Mouse (Mus musculus): Measurements from ENCODE around the gene Gm28043. TPM values are rescaled to one million over a fixed set of nuclear protein-coding genes. Genes with fewer than 3 reads are reported as not detected.
"Not testable (repeated sequence)": the region's sequence is repeated elsewhere in the genome, so short reads cannot be mapped to it uniquely, and the experiment has no call there.

Gene Gm28043
- total RNA-seq, 2 experiments from 2014 or later = 5.3 to 5.8 TPM

DNA sequence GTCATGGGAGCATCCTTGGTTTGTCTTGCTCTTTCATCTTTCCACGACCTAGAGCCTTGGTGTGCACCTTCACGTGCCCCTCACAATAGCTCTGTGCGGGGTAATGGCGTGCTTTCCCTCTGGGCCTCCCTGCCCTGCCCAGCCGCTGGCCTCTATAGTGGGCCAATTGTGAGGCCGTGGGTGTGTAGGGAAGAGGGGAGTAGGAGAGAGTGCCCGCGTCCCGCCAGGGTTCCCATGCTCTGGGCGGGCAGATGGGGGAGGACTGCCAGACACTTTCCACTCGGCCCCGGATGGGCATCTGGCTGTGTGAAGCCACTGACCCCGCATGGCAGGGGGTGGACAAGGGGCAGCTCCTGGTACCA is 17.9 kb upstream of the Gm28043 start:
- no peak for DNase-seq (ENCODE audit: low spot score in 2 of 2)
- H3K27ac ChIP-seq = no peak overlapping the region
- TF ChIP-seq CTCF (conservative IDR thresholded peaks at IDR 0.05) = no peak
- H3K4me3 ChIP-seq = no peak overlapping the region

DNA sequence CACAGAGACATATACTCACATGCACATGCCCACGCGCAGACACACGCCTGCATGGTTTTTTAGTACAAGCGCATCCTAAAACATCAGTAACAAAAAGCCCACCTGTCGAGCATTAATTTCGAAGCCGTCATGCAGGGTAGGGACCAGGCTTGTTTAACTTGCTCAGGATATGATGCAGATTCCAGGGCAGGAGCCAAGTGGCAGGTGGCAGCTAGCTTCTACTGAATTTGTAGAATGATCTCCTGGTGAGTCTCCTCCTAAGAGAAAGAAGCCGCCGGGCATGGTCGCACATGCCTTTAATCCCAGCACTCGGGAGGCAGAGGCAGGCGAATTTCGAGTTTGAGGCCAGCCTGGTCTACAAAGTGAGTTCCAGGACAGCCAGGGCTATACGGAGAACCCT is 15.6 kb upstream of the Gm28043 start:
- no peak for DNase-seq (ENCODE audit: low spot score in 2 of 2)
- no peak for TF ChIP-seq CTCF (conservative IDR thresholded peaks at IDR 0.05)
- no peak overlapping the region for H3K4me3 ChIP-seq

GRCm38 (mm10) chr17:29599537-29599936 is 15.1 kb upstream of the Gm28043 start:
- H3K4me3 ChIP-seq = no peak overlapping the region
- no peak for TF ChIP-seq CTCF (conservative IDR thresholded peaks at IDR 0.05)
- no peak for DNase-seq (ENCODE audit: low spot score in 2 of 2)
- H3K27ac ChIP-seq = no peak overlapping the region

More for the DNA sequence above, 15.6 kb upstream of the Gm28043 start:
- H3K27ac ChIP-seq = no peak overlapping the region

GRCm38 (mm10) chr17:29601391-29601790 is 13.3 kb upstream of the Gm28043 start:
- Histone ChIP-seq H3K27ac (no peak overlapping the region), H3K4me3 (no peak overlapping the region)
- no peak for DNase-seq (ENCODE audit: low spot score in 2 of 2)
- no peak for TF ChIP-seq CTCF (conservative IDR thresholded peaks at IDR 0.05)

DNA sequence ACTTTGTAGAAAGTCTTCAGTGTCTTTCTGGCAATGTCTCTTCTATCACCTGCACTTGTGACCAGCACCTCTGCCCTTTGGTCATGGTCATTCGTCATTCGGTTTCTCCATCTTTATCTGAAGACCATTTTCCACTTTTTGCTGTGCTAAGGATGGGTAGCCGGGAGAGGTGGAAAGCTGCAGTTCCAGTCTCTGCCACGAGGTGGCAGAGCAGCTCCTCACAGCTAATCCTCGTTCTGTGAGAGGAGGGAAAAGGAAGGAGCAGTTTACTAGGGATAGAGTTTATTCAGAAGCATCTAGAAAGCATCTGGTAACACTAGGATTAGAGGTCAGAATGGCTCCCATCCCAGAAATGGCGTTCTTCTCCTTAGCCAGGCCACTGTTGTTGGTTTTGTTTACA is 11.4 kb upstream of the Gm28043 start:
- Histone ChIP-seq H3K27ac (no peak overlapping the region), H3K4me3 (no peak overlapping the region)
- DNase-seq (ENCODE audit: low spot score in 2 of 2) = peak; percentile 74 to 92
- TF ChIP-seq CTCF (conservative IDR thresholded peaks at IDR 0.05) = peak; percentile 98

GRCm38 (mm10) chr17:29613453-29613852 is 1.2 kb upstream of the Gm28043 start:
- TF ChIP-seq CTCF (conservative IDR thresholded peaks at IDR 0.05) = peak; percentile 71
- DNase-seq (ENCODE audit: low spot score in 2 of 2) = not testable (repeated sequence)

GRCm38 (mm10) chr17:29615024-29615551 is 412 bp downstream of the Gm28043 start:
- DNase-seq (ENCODE audit: low spot score in 2 of 2) = no peak
- Histone ChIP-seq H3K4me3 (peak overlapping the region; percentile 84), H3K27ac (peak overlapping the region; percentile 94)
- no peak for TF ChIP-seq CTCF (conservative IDR thresholded peaks at IDR 0.05)

More at GRCm38 (mm10) chr17:29613453-29613852, 1.2 kb upstream of the Gm28043 start:
- H3K27ac ChIP-seq, H3K4me3 ChIP-seq: not testable (repeated sequence)

DNA sequence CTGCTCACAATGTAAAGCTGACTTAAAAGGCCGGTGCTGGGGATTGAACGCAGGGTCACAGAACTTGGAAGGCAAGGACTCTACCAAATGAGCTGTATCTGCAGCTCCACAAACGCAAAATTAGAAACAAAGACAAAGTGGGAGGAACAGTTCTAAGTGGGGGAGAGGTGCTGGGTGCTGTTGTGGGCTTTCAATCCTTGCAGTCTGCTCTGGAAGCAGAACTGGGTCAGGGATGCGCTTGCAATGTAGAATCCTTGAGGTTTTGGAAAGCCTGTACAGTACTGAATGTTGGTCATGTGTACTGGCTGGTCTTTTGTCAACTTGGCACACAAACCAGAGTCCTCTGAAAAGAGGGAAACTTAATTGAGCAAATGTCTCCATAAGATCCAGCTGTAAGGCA is 940 bp downstream of the Gm28043 start:
- Histone ChIP-seq H3K4me3 (peak overlapping the region; percentile 84), H3K27ac (peak overlapping the region; percentile 94)
- DNase-seq (ENCODE audit: low spot score in 2 of 2) = no peak
- TF ChIP-seq CTCF (conservative IDR thresholded peaks at IDR 0.05) = no peak

DNA sequence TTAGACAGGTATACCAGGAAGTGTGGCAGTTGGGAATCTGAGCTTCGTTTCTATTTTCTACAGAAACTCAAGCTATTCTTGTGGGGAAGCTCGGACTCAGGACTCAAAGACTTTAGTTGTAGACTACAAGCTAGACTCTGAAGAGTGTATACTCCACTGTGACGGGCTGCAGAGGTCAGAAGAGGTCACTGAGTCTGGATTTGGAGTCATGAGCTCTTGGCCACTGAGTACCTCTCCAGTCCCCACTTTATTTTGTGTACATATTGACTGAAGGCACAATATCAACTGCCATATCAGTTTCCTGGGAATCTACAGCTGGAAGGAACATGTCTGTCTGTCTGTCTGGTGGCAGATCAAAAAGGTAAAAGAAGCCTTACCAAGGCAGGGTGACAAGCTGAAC is 4.6 kb downstream of the Gm28043 start:
- TF ChIP-seq CTCF (conservative IDR thresholded peaks at IDR 0.05) = no peak
- no peak overlapping the region for H3K27ac ChIP-seq
- H3K4me3 ChIP-seq = no peak overlapping the region
- DNase-seq (ENCODE audit: low spot score in 2 of 2) = no peak

DNA sequence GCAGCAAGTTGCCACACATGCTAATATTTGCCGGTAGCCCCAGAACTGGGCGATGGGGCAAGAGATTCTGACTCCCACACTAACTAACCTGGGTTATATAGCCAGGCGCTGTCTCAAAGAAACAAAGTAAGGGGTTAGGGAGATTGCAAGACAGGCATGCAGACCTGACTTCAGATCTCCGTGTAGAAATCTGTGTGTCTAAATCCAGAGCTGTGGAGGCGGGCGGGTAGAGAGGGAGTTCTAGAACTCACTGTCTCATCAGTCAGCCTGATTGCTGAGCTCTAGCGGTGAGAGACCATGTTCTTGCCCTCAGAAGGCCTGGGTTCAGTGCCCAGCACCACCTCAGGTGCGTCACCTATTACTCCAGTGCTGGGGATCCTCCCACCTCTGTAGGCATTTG is 8.8 kb downstream of the Gm28043 start:
- H3K4me3 ChIP-seq = no peak overlapping the region
- H3K27ac ChIP-seq = no peak overlapping the region
- TF ChIP-seq CTCF (conservative IDR thresholded peaks at IDR 0.05) = no peak
- no peak for DNase-seq (ENCODE audit: low spot score in 2 of 2)

DNA sequence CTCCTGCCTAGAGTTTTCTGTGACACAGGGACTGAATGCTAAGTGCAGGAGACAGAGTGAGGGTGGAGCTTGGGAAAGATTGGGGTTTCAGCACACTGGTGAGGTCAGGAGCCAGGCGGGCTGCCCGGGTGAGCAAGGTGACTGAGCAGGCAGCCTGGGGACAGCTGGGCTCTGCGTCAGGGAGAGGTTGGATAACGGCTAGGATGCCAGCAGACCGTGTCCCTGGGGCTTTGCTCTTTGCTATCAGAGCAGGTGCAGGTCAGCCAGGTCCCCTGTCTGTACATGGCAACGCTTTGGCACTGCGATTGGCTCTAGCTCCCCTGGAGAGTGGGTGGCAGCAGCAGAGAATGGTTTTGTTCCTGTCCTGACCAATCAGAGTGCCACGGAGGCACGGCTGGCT is 12.6 kb downstream of the Gm28043 start:
- DNase-seq (ENCODE audit: low spot score in 2 of 2) = no peak
- H3K27ac ChIP-seq = no peak overlapping the region
- TF ChIP-seq CTCF (conservative IDR thresholded peaks at IDR 0.05) = no peak
- no peak overlapping the region for H3K4me3 ChIP-seq

GRCm38 (mm10) chr17:29628946-29629345 is 14.3 kb downstream of the Gm28043 start:
- no peak for TF ChIP-seq CTCF (conservative IDR thresholded peaks at IDR 0.05)
- Histone ChIP-seq H3K4me3 (no peak overlapping the region), H3K27ac (no peak overlapping the region)
- no peak for DNase-seq (ENCODE audit: low spot score in 2 of 2)

- Histone ChIP-seq H3K27ac (no peak overlapping the region), H3K4me3 (no peak overlapping the region)
- no peak for TF ChIP-seq CTCF (conservative IDR thresholded peaks at IDR 0.05)
- DNase-seq (ENCODE audit: low spot score in 2 of 2) = no peak
Observed at GRCm38 (mm10) chr17:29629620-29630019, 14.9 kb downstream of the Gm28043 start.

DNA sequence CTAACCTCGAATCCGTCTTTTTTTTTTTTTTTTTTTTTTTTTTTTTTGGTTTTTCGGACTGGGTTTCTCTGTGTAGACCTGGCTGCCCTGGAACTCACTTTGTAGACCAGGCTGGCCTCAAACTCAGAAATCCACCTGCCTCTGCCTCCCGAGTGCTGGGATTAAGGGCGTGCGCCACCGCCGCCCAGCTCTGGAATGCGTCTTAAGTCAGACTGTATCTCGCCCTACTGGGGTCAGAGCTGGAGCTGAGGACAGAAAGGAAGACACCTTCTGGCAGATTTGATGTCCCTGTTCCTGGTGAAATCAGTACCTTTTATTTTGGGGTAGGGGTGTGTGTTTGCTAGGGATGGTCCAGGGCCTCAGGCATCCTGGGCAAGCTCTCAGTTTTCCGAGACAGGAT is 17.6 kb downstream of the Gm28043 start:
- DNase-seq (ENCODE audit: low spot score in 2 of 2) = no peak
- no peak for TF ChIP-seq CTCF (conservative IDR thresholded peaks at IDR 0.05)
- Histone ChIP-seq H3K4me3 (no peak overlapping the region), H3K27ac (no peak overlapping the region)

- no peak for TF ChIP-seq CTCF (conservative IDR thresholded peaks at IDR 0.05)
- no peak overlapping the region for H3K27ac ChIP-seq
- DNase-seq (ENCODE audit: low spot score in 2 of 2) = peak; percentile 48 to 55
- H3K4me3 ChIP-seq = no peak overlapping the region
Observed at GRCm38 (mm10) chr17:29635492-29635891, 20.8 kb downstream of the Gm28043 start.

Measured in layer of hippocampus, adult 2 months (tissue).